Comparison of ENCODE assay signal across 13 mouse cellular contexts in the genomic region with DNA sequence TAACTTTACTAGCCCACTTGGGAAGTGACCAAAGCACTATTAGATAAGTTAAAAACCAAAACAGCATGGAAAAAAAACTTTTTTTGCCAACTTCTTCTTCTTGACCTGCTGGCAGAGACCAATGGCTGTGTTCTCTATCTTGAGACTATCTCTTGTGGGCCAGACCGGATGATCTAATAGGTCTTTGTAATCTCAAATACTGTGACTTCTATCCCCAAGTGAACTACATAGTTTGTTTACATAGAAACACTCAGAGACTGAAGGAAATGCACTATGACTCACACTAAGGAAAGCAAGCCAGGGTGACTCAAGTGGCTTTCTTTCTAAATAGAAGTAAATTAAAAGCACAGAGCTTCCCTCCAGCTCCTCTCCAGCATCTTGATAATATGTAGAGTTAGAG.
A peak's percentile ranks its signal among the peaks of the same experiment; 100 is the strongest.
DNase-seq lines count a peak whose midpoint lies in the region; ATAC-seq and TF ChIP-seq lines count a peak whose summit lies in the region.
"Had no signal": no experiment of that assay in that cellular context is flagged by ENCODE, and none has a peak within 500 bp of the region (broad histone marks: within the 10 kb centered on the region; RNA-seq: fewer than 3 reads in every experiment).

No protein-coding gene starts in this region.

- H3K4me2 ChIP-seq in kidney, embryonic 15.5 days = no peak overlapping the region
- H3K4me2 ChIP-seq: heart, embryonic 15.5 days had no signal

- no peaks in the 10 kb centered on the region for H3K36me3 ChIP-seq in kidney, adult 2 months (ENCODE audit: control insufficient read depth, insufficient read depth, low read length)
- no peaks in the 10 kb centered on the region for H3K36me3 ChIP-seq in kidney, embryonic 15.5 days
- H3K36me3 ChIP-seq: heart, embryonic 15.5 days had no signal

- no peak for ATAC-seq in kidney, embryonic 15.5 days (replicated peaks; ENCODE audit: low FRiP score)

- no peak overlapping the region for H3K4me3 ChIP-seq in kidney, adult 2 months (ENCODE audit: insufficient read depth, low read depth, low read length)
- H3K4me3 ChIP-seq in kidney, embryonic 15.5 days (replicated peaks) = no peak overlapping the region
- H3K4me3 ChIP-seq: heart, embryonic 15.5 days; layer of hippocampus, adult 2 months; megakaryocyte, embryonic 14.5 days had no signal

- H3K4me1 ChIP-seq in kidney, adult 2 months (ENCODE audit: control insufficient read depth, insufficient read depth, low read length) = no peaks in the 10 kb centered on the region
- no peaks in the 10 kb centered on the region for H3K4me1 ChIP-seq in kidney, embryonic 15.5 days
- H3K4me1 ChIP-seq: heart, embryonic 15.5 days; megakaryocyte, embryonic 14.5 days had no signal

- no peaks in the 10 kb centered on the region for H3K9me3 ChIP-seq in kidney, embryonic 15.5 days (replicated peaks)
- H3K9me3 ChIP-seq: heart, embryonic 15.5 days; megakaryocyte, embryonic 14.5 days had no signal

- H3K9ac ChIP-seq in kidney, embryonic 15.5 days = no peak overlapping the region
- H3K9ac ChIP-seq: heart, embryonic 15.5 days; liver, embryonic 14.5 days had no signal

- intact Hi-C loops in heart, postnatal 10 days (cut with DNase I) = no loop called here
- intact Hi-C loops in left cerebral cortex, postnatal 14 days (cut with DNase I) = no loop called here

- TF ChIP-seq POLR2A in kidney, adult 2 months (IDR thresholded peaks at IDR 0.05; ENCODE audit: low read depth, low read length) = no peak

- WGBS in kidney, adult 2 months = 76% methylated on average over 1 of the region's 1 CpGs
- WGBS in kidney, embryonic 15.5 days = 52% methylated on average over 1 of the region's 1 CpGs

- H3K27me3 ChIP-seq in kidney, adult 2 months (replicated peaks; ENCODE audit: control insufficient read depth, insufficient read depth, low read length) = no peaks in the 10 kb centered on the region
- H3K27me3 ChIP-seq in kidney, embryonic 15.5 days = no peaks in the 10 kb centered on the region
- H3K27me3 ChIP-seq: heart, embryonic 15.5 days; megakaryocyte, embryonic 14.5 days had no signal

- DNase-seq in kidney, adult 2 months = peak; percentile 45
- DNase-seq in 3134 (ENCODE audit: extremely low read depth, insufficient read length, low spot score) (peak; percentile 62), A20 (ENCODE audit: low read depth, low spot score) (peak; percentile 0)
- DNase-seq in heart, postnatal 10 days = peak; percentile 35 to 57
- no peak for DNase-seq in left cerebral cortex, postnatal 14 days (ENCODE audit: low spot score in 2 of 2)
- no peak for DNase-seq in left cerebral cortex, adult 9 months (ENCODE audit: low spot score in 2 of 2)
- DNase-seq: cerebellum, adult 2 months; right cerebral cortex, postnatal 4 days had no signal

- TF ChIP-seq CTCF in kidney, adult 2 months (conservative IDR thresholded peaks at IDR 0.05; ENCODE audit: insufficient read depth, insufficient read length, low read depth, low read length) = no peak

- peak overlapping the region; percentile 60; the same call in 1 of the 2 replicates for H3K27ac ChIP-seq in kidney, adult 2 months (ENCODE audit: insufficient read depth, low read depth, low read length)
- H3K27ac ChIP-seq in kidney, embryonic 15.5 days = no peak overlapping the region
- H3K27ac ChIP-seq: heart, embryonic 15.5 days; layer of hippocampus, adult 2 months; liver, embryonic 14.5 days had no signal

Comparison
In these comparisons a context has a peak if more than half of its experiments do, and no peak if none do; other contexts are left out.
1. DNase-seq: peak in kidney, adult 2 months (single experiment), 3134 (single experiment), A20 (single experiment) and heart, postnatal 10 days (2 of 2); none in left cerebral cortex, postnatal 14 days (0 of 2) and left cerebral cortex, adult 9 months (0 of 2).